Mouse (Mus musculus) neural tube, embryonic 13.5 days (tissue): ENCODE data around the gene Myt1l. TPM values are rescaled to one million over a fixed set of nuclear protein-coding genes. Genes with fewer than 3 reads are reported as not detected.

ENCODE experiments used
- ATAC-seq: fragments of 200-750 bp; cut with Nextera tagmentation; 2 replicates; pipeline ENCODE4 v1.8.0; 2017; ENCODE audit warnings: low read depth, mild to moderate bottlenecking, moderate TSS enrichment, moderate library complexity
- H3K27ac ChIP-seq: fragments of 300-500 bp; sonication (generic); replicated peaks from 2 replicates; pipeline ENCODE4 v1.5.1; 2015; ENCODE audit warnings: moderate library complexity, mild to moderate bottlenecking, inconsistent platforms
- H3K27me3 ChIP-seq: fragments of 300-500 bp; sonication (generic); 2 replicates; pipeline ENCODE4 v1.6.1; 2015; ENCODE audit warnings: mild to moderate bottlenecking, inconsistent platforms
- H3K36me3 ChIP-seq: fragments of 300-500 bp; sonication (generic); 2 replicates; pipeline ENCODE4 v1.6.1; 2015; ENCODE audit warnings: mild to moderate bottlenecking, inconsistent platforms
- H3K4me1 ChIP-seq: fragments of 300-500 bp; sonication (generic); replicated peaks from 2 replicates; pipeline ENCODE4 v1.6.1; 2015; ENCODE audit warnings: inconsistent platforms
- H3K4me2 ChIP-seq: fragments of 300-500 bp; sonication (generic); 2 replicates; pipeline ENCODE4 v1.6.1; 2015; ENCODE audit warnings: inconsistent platforms, mild to moderate bottlenecking, moderate library complexity
- H3K4me3 ChIP-seq: fragments of 300-500 bp; sonication (generic); 2 replicates; pipeline ENCODE4 v1.5.1; 2015; ENCODE audit warnings: mild to moderate bottlenecking, inconsistent platforms
- H3K9ac ChIP-seq: fragments of 300-500 bp; sonication (generic); 2 replicates; pipeline ENCODE4 v1.6.1; 2015; ENCODE audit warnings: moderate library complexity, mild to moderate bottlenecking, inconsistent platforms
- H3K9me3 ChIP-seq: fragments of 300-500 bp; sonication (generic); 2 replicates; pipeline ENCODE4 v1.6.1; 2016; ENCODE audit warnings: inconsistent platforms
- WGBS: fragments of 180-500 bp; shearing (Covaris S2); methylation state at CpG from one replicate; pipeline ENCODE4 v1.1.7; 2015; 5-methylcytosine and 5-hydroxymethylcytosine counted together
- polyA plus RNA-seq: library from polyadenylated mRNA; unstranded; fragments of >200 nt; fragmentation: Nextera tagmentation; extraction: Ambion mirVana; gene quantifications from 2 replicates; pipeline ENCODE4 v1.2.1, GENCODE M21; 2015

The Myt1l gene
- polyA plus RNA-seq, 1 experiment from 2014 or later: 170 TPM

- H3K36me3 ChIP-seq: no peaks in the 10 kb centered on the region
- no peaks in the 10 kb centered on the region for H3K27me3 ChIP-seq
- no peak for ATAC-seq
- WGBS: 38% methylated on average over 4 of the region's 4 CpGs
- H3K4me2 ChIP-seq: no peak overlapping the region
- no peaks in the 10 kb centered on the region for H3K9me3 ChIP-seq
- H3K27ac ChIP-seq: peak overlapping the region; percentile 93
- H3K4me3 ChIP-seq: no peak overlapping the region
- 0 out of 2 replicates have a peak overlapping the region, but pooled peaks have one; percentile 53 for H3K9ac ChIP-seq
- H3K4me1 ChIP-seq: peaks cover 72% of the 10 kb centered on the region
Observed at GRCm38 (mm10) chr12:29701076-29701475, 172.9 kb downstream of the Myt1l start.

GRCm38 (mm10) chr12:29701731-29702316, 173.6 kb downstream of the Myt1l start:
- peaks cover 64% of the 10 kb centered on the region for H3K4me1 ChIP-seq
- no peak overlapping the region for H3K4me2 ChIP-seq
- peak overlapping the region; percentile 53; the same call in 1 of the 2 replicates for H3K9ac ChIP-seq
- no peak for ATAC-seq
- peak overlapping the region; percentile 93 for H3K27ac ChIP-seq
- 10% methylated on average over 6 of the region's 6 CpGs for WGBS
- no peaks in the 10 kb centered on the region for H3K9me3 ChIP-seq
- H3K27me3 ChIP-seq: no peaks in the 10 kb centered on the region
- H3K4me3 ChIP-seq: no peak overlapping the region
- no peaks in the 10 kb centered on the region for H3K36me3 ChIP-seq

- H3K27me3 ChIP-seq: no peaks in the 10 kb centered on the region
- H3K4me1 ChIP-seq: peaks cover 56% of the 10 kb centered on the region
- 19% methylated on average over 4 of the region's 4 CpGs for WGBS
- H3K4me2 ChIP-seq: no peak overlapping the region
- H3K27ac ChIP-seq: peak overlapping the region; percentile 93
- H3K9ac ChIP-seq: peak overlapping the region; percentile 13; the same call in 1 of the 2 replicates
- 0 out of 2 replicates have a peak, but pooled peaks have one; percentile 18 for ATAC-seq
- H3K9me3 ChIP-seq: no peaks in the 10 kb centered on the region
- no peak overlapping the region for H3K4me3 ChIP-seq
- H3K36me3 ChIP-seq: no peaks in the 10 kb centered on the region
Observed at GRCm38 (mm10) chr12:29702626-29703025, 174.4 kb downstream of the Myt1l start.

- Histone ChIP-seq H3K27ac (peak overlapping the region; percentile 93), H3K4me3 (no peak overlapping the region), H3K9me3 (no peaks in the 10 kb centered on the region), H3K27me3 (no peaks in the 10 kb centered on the region), H3K36me3 (no peaks in the 10 kb centered on the region), H3K4me2 (no peak overlapping the region), H3K4me1 (peaks cover 47% of the 10 kb centered on the region), H3K9ac (no peak overlapping the region)
- ATAC-seq: no peak
- WGBS: 75% methylated on average over 8 of the region's 8 CpGs
Observed at GRCm38 (mm10) chr12:29703541-29703940, 175.4 kb downstream of the Myt1l start.

- Histone ChIP-seq H3K9me3 (no peaks in the 10 kb centered on the region), H3K4me1 (peaks cover 18% of the 10 kb centered on the region), H3K27ac (no peak overlapping the region), H3K36me3 (no peaks in the 10 kb centered on the region), H3K4me2 (no peak overlapping the region), H3K27me3 (no peaks in the 10 kb centered on the region), H3K4me3 (no peak overlapping the region), H3K9ac (no peak overlapping the region)
- WGBS: 85% methylated on average over 3 of the region's 3 CpGs
- ATAC-seq: no peak
Observed at GRCm38 (mm10) chr12:29707094-29707493, 178.9 kb downstream of the Myt1l start.

GRCm38 (mm10) chr12:29708166-29708565, 180.0 kb downstream of the Myt1l start:
- no peak overlapping the region for H3K27ac ChIP-seq
- H3K4me2 ChIP-seq: no peak overlapping the region
- no peaks in the 10 kb centered on the region for H3K27me3 ChIP-seq
- no peak for ATAC-seq
- WGBS: 81% methylated on average over 3 of the region's 3 CpGs
- H3K9ac ChIP-seq: no peak overlapping the region
- H3K36me3 ChIP-seq: no peaks in the 10 kb centered on the region
- no peak overlapping the region for H3K4me3 ChIP-seq
- H3K4me1 ChIP-seq: peaks cover 10% of the 10 kb centered on the region
- no peaks in the 10 kb centered on the region for H3K9me3 ChIP-seq

GRCm38 (mm10) chr12:29712795-29713721, 184.9 kb downstream of the Myt1l start:
- no peaks in the 10 kb centered on the region for H3K36me3 ChIP-seq
- H3K9ac ChIP-seq: no peak overlapping the region
- H3K4me1 ChIP-seq: 0 out of 2 replicates have a peak, but pooled peaks cover 4% of the 10 kb centered on the region
- no peaks in the 10 kb centered on the region for H3K9me3 ChIP-seq
- no peak overlapping the region for H3K4me2 ChIP-seq
- H3K27me3 ChIP-seq: no peaks in the 10 kb centered on the region
- no peak for ATAC-seq
- no peak overlapping the region for H3K27ac ChIP-seq
- 85% methylated on average over 15 of the region's 15 CpGs for WGBS
- no peak overlapping the region for H3K4me3 ChIP-seq

GRCm38 (mm10) chr12:29723722-29724338, 195.6 kb downstream of the Myt1l start:
- Histone ChIP-seq H3K27me3 (no peaks in the 10 kb centered on the region), H3K4me3 (no peak overlapping the region), H3K36me3 (no peaks in the 10 kb centered on the region), H3K27ac (peak overlapping the region; percentile 46), H3K9me3 (no peaks in the 10 kb centered on the region), H3K4me1 (peaks cover 23% of the 10 kb centered on the region), H3K4me2 (no peak overlapping the region), H3K9ac (no peak overlapping the region)
- ATAC-seq: peak; percentile 45; the same call in 1 of the 2 replicates
- whole genome bisulfite sequencing: 69% methylated on average over 17 of the region's 17 CpGs

GRCm38 (mm10) chr12:29728294-29728693, 200.1 kb downstream of the Myt1l start:
- Histone ChIP-seq H3K9me3 (no peaks in the 10 kb centered on the region), H3K36me3 (peaks cover 6% of the 10 kb centered on the region; the same call in 1 of the 2 replicates), H3K27me3 (no peaks in the 10 kb centered on the region), H3K4me3 (no peak overlapping the region), H3K4me2 (no peak overlapping the region), H3K4me1 (peaks cover 18% of the 10 kb centered on the region), H3K27ac (no peak overlapping the region), H3K9ac (no peak overlapping the region)
- WGBS: 67% methylated on average over 2 of the region's 2 CpGs
- ATAC-seq: 0 out of 2 replicates have a peak, but pooled peaks have one; percentile 21

GRCm38 (mm10) chr12:29740346-29741025, 212.3 kb downstream of the Myt1l start:
- Histone ChIP-seq H3K4me1 (peaks cover 23% of the 10 kb centered on the region), H3K4me2 (no peak overlapping the region), H3K4me3 (no peak overlapping the region), H3K9me3 (no peaks in the 10 kb centered on the region), H3K27me3 (no peaks in the 10 kb centered on the region), H3K9ac (no peak overlapping the region), H3K36me3 (no peaks in the 10 kb centered on the region), H3K27ac (peak overlapping the region; percentile 67)
- 0 out of 2 replicates have a peak, but pooled peaks have one; percentile 27 for ATAC-seq
- WGBS: 59% methylated on average over 8 of the region's 8 CpGs

GRCm38 (mm10) chr12:29741181-29741580, 213.0 kb downstream of the Myt1l start:
- Histone ChIP-seq H3K4me3 (no peak overlapping the region), H3K9me3 (no peaks in the 10 kb centered on the region), H3K4me1 (peaks cover 23% of the 10 kb centered on the region), H3K36me3 (no peaks in the 10 kb centered on the region), H3K27ac (peak overlapping the region; percentile 67; the same call in 1 of the 2 replicates), H3K4me2 (no peak overlapping the region), H3K9ac (no peak overlapping the region), H3K27me3 (no peaks in the 10 kb centered on the region)
- ATAC-seq: no peak
- 89% methylated on average over 6 of the region's 6 CpGs for WGBS
